Mouse (Mus musculus) stomach, postnatal 0 days (tissue): ENCODE results near the gene Akt2.

ENCODE experiments used
- CTCF ChIP-seq: IDR thresholded peaks from 2 replicates; pipeline ENCODE4 v1.5.1; 2016; ENCODE audit warnings: antibody characterized with exemption, low read depth, mild to moderate bottlenecking, moderate library complexity
- EP300 ChIP-seq: optimal IDR thresholded peaks from 2 replicates; pipeline ENCODE3; 2016; ENCODE audit warnings: antibody characterized with exemption

DNA sequence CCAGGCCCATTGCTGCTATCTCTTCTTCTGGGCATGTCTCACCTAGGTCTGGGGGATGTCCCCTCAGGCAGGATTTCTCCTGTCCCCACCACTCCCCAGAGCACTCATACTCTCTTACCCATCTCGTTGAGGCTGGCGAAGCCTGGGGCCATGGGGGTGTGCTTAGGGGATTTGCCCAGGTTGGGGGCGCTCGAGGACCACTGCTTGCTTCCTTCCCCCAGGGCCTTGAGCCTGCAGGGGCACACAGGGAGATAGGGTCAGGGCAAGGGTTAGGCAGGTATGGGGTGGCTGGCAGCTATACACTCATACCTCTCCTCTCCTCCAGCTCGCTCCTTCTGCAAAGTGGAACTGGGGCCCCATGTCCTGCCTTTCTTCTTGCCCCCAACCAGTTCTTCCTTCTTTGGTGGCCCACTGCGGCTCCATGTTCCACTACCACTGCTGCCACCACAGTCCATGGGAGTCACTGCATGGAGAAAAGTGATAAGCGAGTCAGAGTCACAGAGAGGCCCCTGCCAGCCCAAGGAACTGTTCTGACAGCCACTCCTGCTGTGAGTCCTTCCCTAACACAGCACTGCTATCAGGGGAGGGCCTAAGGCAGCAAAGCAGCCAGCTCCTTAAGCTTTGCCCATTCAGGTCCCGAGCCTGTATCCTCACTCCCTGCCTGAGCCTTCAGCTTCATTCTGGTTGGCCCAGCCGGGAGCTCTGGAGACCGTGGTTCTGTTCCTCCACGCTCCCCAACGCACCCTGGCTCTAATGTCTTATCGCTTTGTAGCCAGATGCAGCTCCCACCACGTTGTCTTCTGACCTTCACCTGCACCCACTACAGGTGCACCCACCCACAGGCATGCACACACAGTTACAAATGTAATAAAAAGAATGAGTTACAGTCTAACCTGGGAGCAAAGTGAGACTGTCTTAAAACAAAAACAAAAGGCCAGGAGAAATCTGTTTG, 67.6 kb downstream of the Akt2 start:
- TF ChIP-seq CTCF (no peak), EP300 (no peak)
